Mouse (Mus musculus): Measurements from ENCODE around the gene Ly6g6e.

DNA sequence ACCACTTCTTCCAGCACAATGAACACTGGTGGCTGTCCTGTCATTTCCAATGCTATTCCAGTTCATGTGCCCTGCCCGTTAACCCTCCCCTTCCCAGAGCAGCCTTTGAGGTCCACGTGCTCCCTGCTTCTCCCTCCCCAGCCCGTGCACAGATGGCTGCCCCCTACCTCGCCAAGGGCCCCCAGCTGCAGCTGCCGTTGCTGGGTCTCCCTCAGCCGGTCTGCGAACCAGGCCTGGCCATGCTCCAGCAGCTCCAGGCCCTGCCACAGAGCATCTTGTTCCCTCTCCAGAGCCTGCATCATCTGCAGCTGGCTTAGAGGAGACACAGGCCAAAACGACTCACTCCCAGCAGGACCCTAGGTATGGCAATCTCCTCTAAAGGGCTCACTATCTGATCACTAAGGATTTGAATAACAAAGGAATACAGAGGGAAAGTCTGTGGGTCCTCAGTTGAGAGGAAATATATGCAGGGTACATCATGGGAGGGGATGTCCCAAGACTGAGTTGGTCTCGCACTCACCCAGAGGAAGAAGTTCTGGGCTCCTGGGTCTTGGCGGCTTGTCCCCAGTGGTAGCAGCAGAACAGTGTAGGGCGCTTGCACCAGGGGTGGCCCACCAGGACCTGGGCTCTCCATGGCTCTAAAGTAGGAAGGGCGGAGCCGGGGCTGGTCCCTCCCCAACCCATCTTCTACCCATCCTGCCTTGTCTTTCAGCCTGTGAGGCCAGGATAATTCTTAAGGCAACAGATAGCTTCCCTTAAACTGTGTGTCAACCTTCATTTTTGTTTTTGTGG lies 49.2 kb upstream of the Ly6g6e start, which contains the start of gene Sapcd1:
- no peak for TF ChIP-seq CTCF (IDR thresholded peaks at IDR 0.05; ENCODE audit: low read depth, low read length)
- TF ChIP-seq POLR2A (IDR thresholded peaks at IDR 0.05; ENCODE audit: insufficient read depth, low read length), result no peak
- TF ChIP-seq EP300 (IDR thresholded peaks at IDR 0.05; ENCODE audit: insufficient read depth, low read depth, low read length), result no peak
